Mouse (Mus musculus) liver, embryonic 14.5 days (tissue): ENCODE results near the gene Mcidas.

Source experiments
- CTCF ChIP-seq: IDR thresholded peaks from 2 replicates; pipeline ENCODE4 v1.5.1; 2016; ENCODE audit warnings: antibody characterized with exemption, low read depth, control low read depth
- EP300 ChIP-seq: IDR thresholded peaks from 2 replicates; pipeline ENCODE4 v1.6.1; 2016; ENCODE audit warnings: antibody characterized with exemption, low read depth

DNA sequence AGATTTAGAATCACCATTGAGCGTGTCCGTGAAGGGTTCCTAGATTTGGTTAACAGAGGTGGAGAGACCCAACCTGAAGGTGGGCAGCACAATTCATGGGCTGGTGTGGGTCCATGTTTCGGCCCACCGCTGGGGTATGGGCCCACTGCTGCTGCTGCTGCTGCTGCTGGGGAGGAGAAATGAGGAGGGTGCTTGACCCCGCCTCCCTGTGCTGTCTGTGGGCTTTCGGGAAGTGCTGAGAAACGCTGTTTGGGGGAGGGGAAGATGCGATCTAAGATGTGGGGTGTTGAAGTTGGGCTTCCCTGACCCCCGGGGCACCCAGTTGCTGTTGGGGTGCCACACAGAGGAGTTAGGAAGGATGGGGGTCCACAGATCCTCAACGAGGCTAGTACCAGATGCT lies 16.9 kb upstream of the Mcidas start:
- no peak for TF ChIP-seq CTCF
- TF ChIP-seq EP300 = no peak
